ENCODE assay signal across 21 mouse cellular contexts in the genomic region with DNA sequence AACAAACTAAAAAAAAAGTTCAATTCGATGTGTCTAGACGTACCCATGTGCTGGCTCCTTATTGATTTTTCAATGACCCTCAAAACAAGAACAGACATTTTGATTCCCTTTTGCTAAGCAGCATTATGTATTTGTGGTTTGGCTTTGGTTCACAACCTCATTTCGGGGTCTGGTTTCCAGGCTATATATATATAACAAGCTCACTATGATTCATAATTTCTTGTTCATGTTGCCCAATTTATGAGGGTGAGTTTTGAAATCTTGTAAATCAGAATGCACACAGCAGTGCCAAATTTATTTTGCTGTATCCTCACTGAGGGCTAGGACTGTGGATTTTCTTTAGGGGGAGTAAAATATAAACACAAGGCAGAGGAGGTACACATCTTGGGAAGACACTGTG.
DNase-seq lines count a peak whose midpoint lies in the region; ATAC-seq and TF ChIP-seq lines count a peak whose summit lies in the region.
"Had no signal": no experiment of that assay in that cellular context is flagged by ENCODE, and none has a peak within 500 bp of the region (broad histone marks: within the 10 kb centered on the region; RNA-seq: fewer than 3 reads in every experiment).

No protein-coding gene starts in this region.

- H3K79me2 ChIP-seq in myocyte (ENCODE audit: control insufficient read depth, insufficient read depth) = no peaks in the 10 kb centered on the region

- ATAC-seq in embryonic facial prominence, embryonic 14.5 days (ENCODE audit: low read depth) = no peak
- ATAC-seq in granulocyte monocyte progenitor cell, adult 5-6 weeks (replicated peaks; ENCODE audit: poor library complexity, severe bottlenecking) = peak; percentile 82
- ATAC-seq: forebrain, embryonic 14.5 days; hindbrain, embryonic 16.5 days; inflammation-experienced regulatory T-cells, adult 6 months; intestine, postnatal 0 days had no signal

- H3K9ac ChIP-seq in embryonic facial prominence, embryonic 14.5 days (ENCODE audit: low read depth, low read length) = no peak overlapping the region
- H3K9ac ChIP-seq: embryonic facial prominence, embryonic 12.5 days; heart, embryonic 13.5 days had no signal

- no peak overlapping the region for H3ac ChIP-seq in myocyte (ENCODE audit: control insufficient read depth, insufficient read length)

- H3K4me2 ChIP-seq in embryonic facial prominence, embryonic 14.5 days (ENCODE audit: low read depth, low read length) = no peak overlapping the region
- no peak overlapping the region for H3K4me2 ChIP-seq in myocyte (ENCODE audit: low read depth)
- H3K4me2 ChIP-seq: embryonic facial prominence, embryonic 12.5 days; heart, embryonic 13.5 days had no signal

- H3K27ac ChIP-seq in embryonic facial prominence, embryonic 14.5 days (replicated peaks; ENCODE audit: low read depth, low read length) = no peak overlapping the region
- no peak overlapping the region for H3K27ac ChIP-seq in embryonic facial prominence, embryonic 10.5 days (replicated peaks)
- H3K27ac ChIP-seq: embryonic facial prominence, embryonic 12.5 days; heart, embryonic 13.5 days had no signal

- no peak for TF ChIP-seq POLR2A in myocyte (IDR thresholded peaks at IDR 0.05; ENCODE audit: insufficient read length, low read depth)

- H3K4me3 ChIP-seq in embryonic facial prominence, embryonic 14.5 days (ENCODE audit: low read depth, low read length) = no peak overlapping the region
- no peak overlapping the region for H3K4me3 ChIP-seq in embryonic facial prominence, embryonic 10.5 days
- no peak overlapping the region for H3K4me3 ChIP-seq in myocyte
- H3K4me3 ChIP-seq: embryonic facial prominence, embryonic 12.5 days; heart, embryonic 13.5 days had no signal

- no peaks in the 10 kb centered on the region for H3K4me1 ChIP-seq in embryonic facial prominence, embryonic 14.5 days (ENCODE audit: control insufficient read depth, insufficient read depth, low read length)
- no peaks in the 10 kb centered on the region for H3K4me1 ChIP-seq in embryonic facial prominence, embryonic 10.5 days
- H3K4me1 ChIP-seq: embryonic facial prominence, embryonic 12.5 days; heart, embryonic 13.5 days had no signal

- no peaks in the 10 kb centered on the region for H3K36me3 ChIP-seq in embryonic facial prominence, embryonic 14.5 days (ENCODE audit: control insufficient read depth, insufficient read depth, low read length)
- no peaks in the 10 kb centered on the region for H3K36me3 ChIP-seq in embryonic facial prominence, embryonic 10.5 days (replicated peaks)
- H3K36me3 ChIP-seq in myocyte (ENCODE audit: control insufficient read depth, insufficient read depth) = no peaks in the 10 kb centered on the region
- H3K36me3 ChIP-seq: embryonic facial prominence, embryonic 12.5 days; heart, embryonic 13.5 days had no signal

- 56% methylated on average over 3 of the region's 3 CpGs for WGBS in embryonic facial prominence, embryonic 14.5 days
- WGBS in embryonic facial prominence, embryonic 10.5 days = 88% methylated on average over 3 of the region's 3 CpGs

- H3K9me3 ChIP-seq in embryonic facial prominence, embryonic 14.5 days (ENCODE audit: control insufficient read depth, low read length) = no peaks in the 10 kb centered on the region
- H3K9me3 ChIP-seq in embryonic facial prominence, embryonic 10.5 days = no peaks in the 10 kb centered on the region
- H3K9me3 ChIP-seq: embryonic facial prominence, embryonic 12.5 days; heart, embryonic 13.5 days had no signal

- H3K27me3 ChIP-seq in embryonic facial prominence, embryonic 14.5 days (replicated peaks; ENCODE audit: control insufficient read depth, insufficient read depth, low read length) = no peaks in the 10 kb centered on the region
- no peaks in the 10 kb centered on the region for H3K27me3 ChIP-seq in embryonic facial prominence, embryonic 10.5 days (replicated peaks; ENCODE audit: low read depth, poor library complexity, severe bottlenecking)
- H3K27me3 ChIP-seq in myocyte (ENCODE audit: control insufficient read depth, insufficient read depth, insufficient read length) = no peaks in the 10 kb centered on the region
- H3K27me3 ChIP-seq: embryonic facial prominence, embryonic 12.5 days; heart, embryonic 13.5 days had no signal

- DNase-seq in embryonic facial prominence, embryonic 14.5 days (ENCODE audit: low spot score) = peak; percentile 56
- DNase-seq in embryonic facial prominence, embryonic 10.5 days (ENCODE audit: low spot score) = no peak
- peak; percentile 29 for DNase-seq in adipocyte (ENCODE audit: low spot score)
- no peak for DNase-seq in cerebellum, postnatal 14 days
- DNase-seq in heart, adult 8-10 months (ENCODE audit: low spot score) = no peak
- no peak for DNase-seq in frontal cortex, adult 2 months (ENCODE audit: extremely low spot score in 1 of 2, low spot score in 1 of 2)
- DNase-seq: adrenal gland, postnatal 10 days; cerebellum, adult 11-12 months; cerebellum, adult 9-10 months; embryo, embryonic 11 days; gastrocnemius, postnatal 36 days; heart, adult 18-20 months; heart, postnatal 36 days had no signal

TF ChIP-seq in myocyte, 11 proteins besides CTCF, POLR2A, EP300 and RAD21:
- TF ChIP-seq CEBPB (IDR thresholded peaks at IDR 0.05; ENCODE audit: insufficient read depth, poor library complexity, severe bottlenecking) (peak; percentile 85), MAX (IDR thresholded peaks at IDR 0.05; ENCODE audit: low read depth) (no peak)

Comparison
In these comparisons a context has a peak if more than half of its experiments do, and no peak if none do; other contexts are left out.
1. DNase-seq: peak in embryonic facial prominence, embryonic 14.5 days (single experiment) and adipocyte (single experiment); none in embryonic facial prominence, embryonic 10.5 days (single experiment), cerebellum, postnatal 14 days (0 of 2), heart, adult 8-10 months (single experiment) and frontal cortex, adult 2 months (0 of 2).